Mouse (Mus musculus): ENCODE results near the gene Spag17. TPM values are rescaled to one million over a fixed set of nuclear protein-coding genes. Genes with fewer than 3 reads are reported as not detected.

The Spag17 gene
- polyA plus RNA-seq, 1 experiment, result not detected

DNA sequence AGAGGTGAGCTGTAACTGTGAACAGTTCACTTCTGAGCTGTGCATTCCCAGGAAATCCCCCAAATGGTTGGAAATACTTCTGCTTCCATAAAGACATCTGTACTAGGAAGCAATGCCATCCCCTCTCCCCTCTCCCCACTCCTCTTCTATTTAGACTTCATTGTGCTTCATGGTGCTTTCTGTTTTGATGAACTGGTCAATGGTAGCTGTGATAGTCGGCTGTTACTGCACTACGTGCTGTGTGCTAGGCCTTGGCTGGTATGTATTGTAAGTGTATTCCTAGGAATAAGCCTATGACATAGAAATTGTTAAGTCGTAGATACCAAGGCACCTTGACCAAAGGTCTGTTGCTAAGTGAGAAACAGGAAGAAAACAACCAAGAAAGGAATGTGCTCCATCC lies 149.9 kb downstream of the Spag17 start:
- no peak overlapping the region for H3K4me2 ChIP-seq (ENCODE audit: low read depth)
- H3ac ChIP-seq (ENCODE audit: control insufficient read depth, insufficient read length), result no peak overlapping the region
- H3K4me3 ChIP-seq, result no peak overlapping the region
- H3K79me2 ChIP-seq (ENCODE audit: control insufficient read depth, insufficient read depth), result no peaks in the 10 kb centered on the region
- no peaks in the 10 kb centered on the region for H3K36me3 ChIP-seq (ENCODE audit: control insufficient read depth, insufficient read depth)
- no peak for TF ChIP-seq MYOD1 (IDR thresholded peaks at IDR 0.05; ENCODE audit: control insufficient read depth in 1 of 3, insufficient read length in 2 of 3, low read depth in 2 of 3)
- H3K27me3 ChIP-seq (ENCODE audit: control insufficient read depth, insufficient read depth, insufficient read length), result peaks cover 9% of the 10 kb centered on the region

DNA sequence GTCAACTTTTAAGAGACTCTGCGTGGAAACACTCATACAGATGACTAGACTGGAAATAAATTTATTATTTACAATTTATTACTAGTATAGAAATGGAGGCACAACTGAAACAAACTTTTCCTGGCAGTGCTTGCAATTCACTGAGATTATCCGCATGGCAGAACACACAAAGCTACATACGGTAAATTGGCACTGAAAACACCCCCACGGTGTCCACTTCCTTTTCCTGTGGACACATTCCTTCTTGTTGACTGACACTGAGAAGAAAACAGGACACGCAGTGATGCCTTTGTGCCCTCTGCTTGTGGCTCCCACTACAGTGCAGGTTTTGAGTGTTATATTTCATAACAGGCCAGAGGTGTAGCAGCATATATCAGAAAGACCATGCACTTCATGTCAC lies 151.6 kb downstream of the Spag17 start:
- Histone ChIP-seq H3K27me3 (ENCODE audit: control insufficient read depth, insufficient read depth, insufficient read length) (peaks cover 9% of the 10 kb centered on the region), H3K79me2 (ENCODE audit: control insufficient read depth, insufficient read depth) (no peaks in the 10 kb centered on the region), H3K36me3 (ENCODE audit: control insufficient read depth, insufficient read depth) (no peaks in the 10 kb centered on the region), H3ac (ENCODE audit: control insufficient read depth, insufficient read length) (no peak overlapping the region), H3K4me3 (no peak overlapping the region), H3K4me2 (ENCODE audit: low read depth) (no peak overlapping the region)
- no peak for TF ChIP-seq POLR2AphosphoS2 (IDR thresholded peaks at IDR 0.05; ENCODE audit: insufficient read length, low read depth)
- no peak for TF ChIP-seq POLR2A (IDR thresholded peaks at IDR 0.05; ENCODE audit: insufficient read length, low read depth)
- no peak for TF ChIP-seq REST (IDR thresholded peaks at IDR 0.05; ENCODE audit: insufficient read depth, insufficient read length)
- TF ChIP-seq MAX (IDR thresholded peaks at IDR 0.05; ENCODE audit: low read depth), result no peak
- TF ChIP-seq TCF12 (IDR thresholded peaks at IDR 0.05; ENCODE audit: insufficient read depth, poor library complexity, severe bottlenecking), result no peak

GRCm38 (mm10) chr3:100074406-100074805 lies 189.2 kb downstream of the Spag17 start:
- H3K27me3 ChIP-seq (ENCODE audit: control insufficient read depth, insufficient read depth, insufficient read length), result no peaks in the 10 kb centered on the region
- no peak overlapping the region for H3ac ChIP-seq (ENCODE audit: control insufficient read depth, insufficient read length)
- TF ChIP-seq REST (IDR thresholded peaks at IDR 0.05; ENCODE audit: insufficient read depth, insufficient read length) (no peak), TCF3 (IDR thresholded peaks at IDR 0.05; ENCODE audit: insufficient read length, low read depth) (no peak), SRF (IDR thresholded peaks at IDR 0.05; ENCODE audit: control insufficient read depth, insufficient read length, low read depth) (no peak), MAX (IDR thresholded peaks at IDR 0.05; ENCODE audit: low read depth) (no peak), CEBPB (IDR thresholded peaks at IDR 0.05; ENCODE audit: insufficient read depth, poor library complexity, severe bottlenecking) (no peak), TCF12 (IDR thresholded peaks at IDR 0.05; ENCODE audit: insufficient read depth, poor library complexity, severe bottlenecking) (no peak), MYOG (IDR thresholded peaks at IDR 0.05; ENCODE audit: control insufficient read depth in 1 of 3, insufficient read depth in 1 of 3, insufficient read length in 2 of 3, low read depth in 2 of 3) (no peak), POLR2A (IDR thresholded peaks at IDR 0.05; ENCODE audit: insufficient read length, low read depth) (no peak), MYOD1 (IDR thresholded peaks at IDR 0.05; ENCODE audit: control insufficient read depth in 1 of 3, insufficient read length in 2 of 3, low read depth in 2 of 3) (no peak), POLR2AphosphoS2 (IDR thresholded peaks at IDR 0.05; ENCODE audit: insufficient read length, low read depth) (no peak), USF1 (IDR thresholded peaks at IDR 0.05; ENCODE audit: low read depth) (no peak), E2F4 (IDR thresholded peaks at IDR 0.05; ENCODE audit: insufficient read depth) (no peak)

GRCm38 (mm10) chr3:100102386-100103092 lies 217.3 kb downstream of the Spag17 start:
- H3ac ChIP-seq (ENCODE audit: control insufficient read depth, insufficient read length), result no peak overlapping the region
- H3K36me3 ChIP-seq (ENCODE audit: control insufficient read depth, insufficient read depth), result no peaks in the 10 kb centered on the region

More at GRCm38 (mm10) chr3:100074406-100074805, 189.2 kb downstream of the Spag17 start:
- no peak overlapping the region for H3K4me3 ChIP-seq
- no peaks in the 10 kb centered on the region for H3K36me3 ChIP-seq (ENCODE audit: control insufficient read depth, insufficient read depth)
- H3K79me2 ChIP-seq (ENCODE audit: control insufficient read depth, insufficient read depth), result no peaks in the 10 kb centered on the region
- H3K4me2 ChIP-seq (ENCODE audit: low read depth), result no peak overlapping the region

GRCm38 (mm10) chr3:100106736-100107135 lies 221.5 kb downstream of the Spag17 start:
- Histone ChIP-seq H3K4me2 (ENCODE audit: low read depth) (no peak overlapping the region), H3ac (ENCODE audit: control insufficient read depth, insufficient read length) (no peak overlapping the region), H3K79me2 (ENCODE audit: control insufficient read depth, insufficient read depth) (no peaks in the 10 kb centered on the region), H3K4me3 (no peak overlapping the region), H3K36me3 (ENCODE audit: control insufficient read depth, insufficient read depth) (no peaks in the 10 kb centered on the region), H3K27me3 (ENCODE audit: control insufficient read depth, insufficient read depth, insufficient read length) (no peaks in the 10 kb centered on the region)
- TF ChIP-seq MAX (IDR thresholded peaks at IDR 0.05; ENCODE audit: low read depth) (no peak), REST (IDR thresholded peaks at IDR 0.05; ENCODE audit: insufficient read depth, insufficient read length) (no peak), SRF (IDR thresholded peaks at IDR 0.05; ENCODE audit: control insufficient read depth, insufficient read length, low read depth) (no peak), E2F4 (IDR thresholded peaks at IDR 0.05; ENCODE audit: insufficient read depth) (no peak), CEBPB (IDR thresholded peaks at IDR 0.05; ENCODE audit: insufficient read depth, poor library complexity, severe bottlenecking) (no peak), POLR2AphosphoS2 (IDR thresholded peaks at IDR 0.05; ENCODE audit: insufficient read length, low read depth) (no peak), USF1 (IDR thresholded peaks at IDR 0.05; ENCODE audit: low read depth) (no peak), POLR2A (IDR thresholded peaks at IDR 0.05; ENCODE audit: insufficient read length, low read depth) (no peak), MYOD1 (IDR thresholded peaks at IDR 0.05; ENCODE audit: control insufficient read depth in 1 of 3, insufficient read length in 2 of 3, low read depth in 2 of 3) (no peak), TCF12 (IDR thresholded peaks at IDR 0.05; ENCODE audit: insufficient read depth, poor library complexity, severe bottlenecking) (no peak), TCF3 (IDR thresholded peaks at IDR 0.05; ENCODE audit: insufficient read length, low read depth) (no peak), MYOG (IDR thresholded peaks at IDR 0.05; ENCODE audit: control insufficient read depth in 1 of 3, insufficient read depth in 1 of 3, insufficient read length in 2 of 3, low read depth in 2 of 3) (no peak)

More at GRCm38 (mm10) chr3:100102386-100103092, 217.3 kb downstream of the Spag17 start:
- Histone ChIP-seq H3K4me3 (no peak overlapping the region), H3K79me2 (ENCODE audit: control insufficient read depth, insufficient read depth) (no peaks in the 10 kb centered on the region), H3K4me2 (ENCODE audit: low read depth) (no peak overlapping the region), H3K27me3 (ENCODE audit: control insufficient read depth, insufficient read depth, insufficient read length) (no peaks in the 10 kb centered on the region)
- TF ChIP-seq CEBPB (IDR thresholded peaks at IDR 0.05; ENCODE audit: insufficient read depth, poor library complexity, severe bottlenecking), result no peak
- no peak for TF ChIP-seq REST (IDR thresholded peaks at IDR 0.05; ENCODE audit: insufficient read depth, insufficient read length)
- no peak for TF ChIP-seq TCF3 (IDR thresholded peaks at IDR 0.05; ENCODE audit: insufficient read length, low read depth)
- TF ChIP-seq SRF (IDR thresholded peaks at IDR 0.05; ENCODE audit: control insufficient read depth, insufficient read length, low read depth), result no peak
- no peak for TF ChIP-seq MAX (IDR thresholded peaks at IDR 0.05; ENCODE audit: low read depth)
- no peak for TF ChIP-seq POLR2A (IDR thresholded peaks at IDR 0.05; ENCODE audit: insufficient read length, low read depth)
- no peak for TF ChIP-seq MYOG (IDR thresholded peaks at IDR 0.05; ENCODE audit: control insufficient read depth in 1 of 3, insufficient read depth in 1 of 3, insufficient read length in 2 of 3, low read depth in 2 of 3)
- TF ChIP-seq USF1 (IDR thresholded peaks at IDR 0.05; ENCODE audit: low read depth), result no peak
- no peak for TF ChIP-seq MYOD1 (IDR thresholded peaks at IDR 0.05; ENCODE audit: control insufficient read depth in 1 of 3, insufficient read length in 2 of 3, low read depth in 2 of 3)

Data from myocyte (in vitro differentiated cells).